8 mouse cellular contexts compared by ENCODE assay signal in genomic region chr19:57116871-57117501, GRCm38 (mm10).
DNase-seq lines count a peak whose midpoint lies in the region; ATAC-seq and TF ChIP-seq lines count a peak whose summit lies in the region.

No protein-coding gene starts in this region.

- no peaks in the 10 kb centered on the region for H3K27me3 ChIP-seq in neural tube, embryonic 11.5 days (ENCODE audit: control insufficient read depth, insufficient read depth, low read length)
- no peaks in the 10 kb centered on the region for H3K27me3 ChIP-seq in forebrain, embryonic 11.5 days (ENCODE audit: control insufficient read depth, insufficient read depth, low read length)
- no peaks in the 10 kb centered on the region for H3K27me3 ChIP-seq in stomach, postnatal 0 days (ENCODE audit: control insufficient read depth, insufficient read depth, low read length)

- TF ChIP-seq EP300 in stomach, postnatal 0 days (optimal IDR thresholded peaks at IDR 0.05) = no peak

- DNase-seq in neural tube, embryonic 11.5 days (ENCODE audit: low spot score) = no peak
- DNase-seq in neural tube, embryonic 10.5 days (ENCODE audit: extremely low spot score, low spot score) = no peak
- no peak for DNase-seq in forebrain, embryonic 11.5 days (ENCODE audit: low spot score)
- DNase-seq in kidney, adult 9 months = peak; percentile 67
- peak; percentile 64 for DNase-seq in lung, postnatal 10 days
- peak; percentile 68 for DNase-seq in stomach, postnatal 0 days (ENCODE audit: low spot score)
- DNase-seq in right cerebral cortex, postnatal 25 days = no peak
- DNase-seq in adrenal gland, postnatal 25 days = no peak

- no peaks in the 10 kb centered on the region for H3K9me3 ChIP-seq in neural tube, embryonic 11.5 days (ENCODE audit: control insufficient read depth, low read length)
- H3K9me3 ChIP-seq in forebrain, embryonic 11.5 days (ENCODE audit: control insufficient read depth, low read length) = no peaks in the 10 kb centered on the region
- H3K9me3 ChIP-seq in stomach, postnatal 0 days (ENCODE audit: control insufficient read depth, low read length) = no peaks in the 10 kb centered on the region

- H3K4me2 ChIP-seq in neural tube, embryonic 11.5 days (ENCODE audit: low read depth) = 0 out of 2 replicates have a peak overlapping the region, but pooled peaks have one; percentile 10
- peak overlapping the region; percentile 51; the same call in 1 of the 2 replicates for H3K4me2 ChIP-seq in forebrain, embryonic 11.5 days (ENCODE audit: low read depth, low read length, severe bottlenecking)
- peak overlapping the region; percentile 66 for H3K4me2 ChIP-seq in stomach, postnatal 0 days (replicated peaks; ENCODE audit: low read depth)

- H3K4me1 ChIP-seq in neural tube, embryonic 11.5 days (ENCODE audit: control insufficient read depth, insufficient read depth, low read length) = peaks cover 20% of the 10 kb centered on the region
- H3K4me1 ChIP-seq in forebrain, embryonic 11.5 days (replicated peaks; ENCODE audit: control insufficient read depth, insufficient read depth, low read length) = peaks cover 15% of the 10 kb centered on the region
- peaks cover 8% of the 10 kb centered on the region for H3K4me1 ChIP-seq in stomach, postnatal 0 days (replicated peaks; ENCODE audit: control insufficient read depth, insufficient read depth)

- no peak overlapping the region for H3K9ac ChIP-seq in neural tube, embryonic 11.5 days (ENCODE audit: low read length)
- H3K9ac ChIP-seq in forebrain, embryonic 11.5 days (ENCODE audit: low read length) = no peak overlapping the region
- peak overlapping the region; percentile 50 for H3K9ac ChIP-seq in stomach, postnatal 0 days (ENCODE audit: low read length)

- no peak for ATAC-seq in neural tube, embryonic 11.5 days (ENCODE audit: insufficient read depth, low FRiP score, low TSS enrichment)
- ATAC-seq in forebrain, embryonic 11.5 days (replicated peaks; ENCODE audit: low FRiP score) = no peak
- ATAC-seq in stomach, postnatal 0 days (ENCODE audit: low FRiP score, low TSS enrichment) = peak; percentile 35

- no peak overlapping the region for H3K4me3 ChIP-seq in neural tube, embryonic 11.5 days (ENCODE audit: low read depth, low read length)
- H3K4me3 ChIP-seq in forebrain, embryonic 11.5 days (ENCODE audit: low read depth, low read length) = no peak overlapping the region
- H3K4me3 ChIP-seq in stomach, postnatal 0 days (ENCODE audit: low read depth, low read length) = peak overlapping the region; percentile 50

- H3K27ac ChIP-seq in neural tube, embryonic 11.5 days (ENCODE audit: low read depth, low read length) = no peak overlapping the region
- H3K27ac ChIP-seq in forebrain, embryonic 11.5 days (ENCODE audit: low read depth, low read length) = no peak overlapping the region
- peak overlapping the region; percentile 13 for H3K27ac ChIP-seq in stomach, postnatal 0 days (replicated peaks)

- no peaks in the 10 kb centered on the region for H3K36me3 ChIP-seq in neural tube, embryonic 11.5 days (ENCODE audit: control insufficient read depth, insufficient read depth, low read length)
- H3K36me3 ChIP-seq in forebrain, embryonic 11.5 days (ENCODE audit: control insufficient read depth, insufficient read depth, low read length) = no peaks in the 10 kb centered on the region
- peaks cover 4% of the 10 kb centered on the region; the same call in 1 of the 2 replicates for H3K36me3 ChIP-seq in stomach, postnatal 0 days (ENCODE audit: control insufficient read depth, insufficient read depth, low read length)

- 6% methylated on average over 7 of the region's 7 CpGs for WGBS in neural tube, embryonic 11.5 days
- 3% methylated on average over 7 of the region's 7 CpGs for WGBS in forebrain, embryonic 11.5 days
- WGBS in stomach, postnatal 0 days = 19% methylated on average over 7 of the region's 7 CpGs

- TF ChIP-seq CTCF in stomach, postnatal 0 days (IDR thresholded peaks at IDR 0.05; ENCODE audit: low read depth) = no peak

Comparison
In these comparisons a context has a peak if more than half of its experiments do, and no peak if none do; other contexts are left out.
1. DNase-seq: peak in kidney, adult 9 months (single experiment), lung, postnatal 10 days (single experiment) and stomach, postnatal 0 days (single experiment); none in neural tube, embryonic 11.5 days (single experiment), neural tube, embryonic 10.5 days (single experiment), forebrain, embryonic 11.5 days (single experiment), right cerebral cortex, postnatal 25 days (single experiment) and adrenal gland, postnatal 25 days (single experiment).
2. H3K4me2 ChIP-seq: peak in every context shown above with its lines; median percentile 66 in stomach, postnatal 0 days; 51 in forebrain, embryonic 11.5 days; 10 in neural tube, embryonic 11.5 days.